Mouse (Mus musculus) neutrophil, adult 83 days (primary cell): ENCODE results near the gene Tlcd1. TPM values are rescaled to one million over a fixed set of nuclear protein-coding genes. Genes with fewer than 3 reads are reported as not detected.

ENCODE experiments used
- total RNA-seq, 2 experiments: library from RNA; stranded (reverse); gene quantifications; one replicate each; pipeline ENCODE4 v1.2.4; 2023

The Tlcd1 gene
- total RNA-seq, result 1 to 10 TPM; 6.0 to 7.4 TPM

DNA sequence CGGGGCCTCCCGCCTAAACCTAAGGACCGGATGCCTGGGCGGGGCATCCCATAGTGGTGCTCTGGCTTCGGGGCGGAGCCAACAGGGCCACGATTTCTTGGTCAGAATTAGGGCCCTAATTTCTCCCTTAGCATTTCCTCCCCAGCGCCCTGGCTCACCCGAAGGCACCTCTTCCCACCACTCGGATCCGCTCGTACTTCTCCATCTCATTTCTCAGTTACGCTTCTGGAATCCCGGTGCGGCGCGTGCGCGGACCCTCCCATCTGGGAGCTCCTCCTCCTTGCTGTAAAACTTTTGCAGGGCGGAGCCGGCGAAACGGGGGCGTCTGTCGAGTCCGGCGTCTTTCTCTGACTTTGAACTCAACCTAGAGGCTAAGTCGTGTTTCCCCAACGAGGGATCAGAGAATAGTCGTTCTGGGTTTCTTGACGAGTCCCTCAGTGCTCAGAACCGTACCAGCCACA is at the start of gene Tlcd1, which contains the start of gene Nek8:
TSS of gene Tlcd1 (plus strand) at position 310 of the 461 bp plus-strand sequence.
TSS of gene Nek8 (minus strand) at position 274 of the 461 bp plus-strand sequence.

DNA sequence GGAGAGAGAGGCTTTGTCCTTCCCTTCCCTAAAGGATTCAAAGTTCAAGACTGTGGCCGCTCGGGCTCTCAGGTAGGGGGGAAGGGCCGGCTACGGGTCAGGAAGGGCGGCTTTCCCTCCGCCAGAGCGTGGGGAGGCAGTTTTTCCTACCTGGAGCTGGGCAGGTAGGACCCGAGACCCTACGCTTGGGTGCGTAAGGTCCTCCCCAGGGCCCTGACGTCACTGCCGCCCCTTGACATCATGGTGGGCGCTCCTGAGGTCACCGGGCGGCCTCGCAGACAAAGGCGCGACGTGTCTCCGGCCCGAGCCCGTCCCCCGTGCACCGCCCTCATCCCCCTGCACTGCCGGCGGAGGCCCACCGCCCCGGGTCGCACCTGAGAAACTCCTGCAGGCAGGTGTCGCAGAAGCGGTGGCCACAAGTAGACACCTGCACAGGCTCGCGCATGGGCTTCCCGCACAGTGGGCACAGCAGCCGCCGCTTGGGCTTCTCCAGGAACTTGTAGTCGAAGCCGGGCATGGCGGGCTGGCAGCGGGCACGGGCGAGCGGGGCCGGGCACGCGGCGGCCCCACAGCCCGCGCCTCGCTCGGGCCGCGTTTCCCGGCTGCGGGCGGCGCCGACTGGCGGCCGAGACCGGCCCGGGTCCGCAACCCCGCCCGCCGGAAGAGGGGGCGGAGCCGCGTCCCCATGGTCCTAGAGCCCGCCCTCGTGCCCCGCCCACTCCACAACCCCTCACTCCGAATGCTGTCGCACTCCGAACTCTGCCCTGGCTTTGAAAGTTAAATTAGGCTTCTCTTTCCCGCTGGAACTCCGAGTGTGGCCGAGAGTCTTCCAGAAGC is 11.4 kb upstream of the Tlcd1 start, which contains the start of gene Traf4:
TSS of gene Traf4 (minus strand) at position 666 of the 837 bp plus-strand sequence.

DNA sequence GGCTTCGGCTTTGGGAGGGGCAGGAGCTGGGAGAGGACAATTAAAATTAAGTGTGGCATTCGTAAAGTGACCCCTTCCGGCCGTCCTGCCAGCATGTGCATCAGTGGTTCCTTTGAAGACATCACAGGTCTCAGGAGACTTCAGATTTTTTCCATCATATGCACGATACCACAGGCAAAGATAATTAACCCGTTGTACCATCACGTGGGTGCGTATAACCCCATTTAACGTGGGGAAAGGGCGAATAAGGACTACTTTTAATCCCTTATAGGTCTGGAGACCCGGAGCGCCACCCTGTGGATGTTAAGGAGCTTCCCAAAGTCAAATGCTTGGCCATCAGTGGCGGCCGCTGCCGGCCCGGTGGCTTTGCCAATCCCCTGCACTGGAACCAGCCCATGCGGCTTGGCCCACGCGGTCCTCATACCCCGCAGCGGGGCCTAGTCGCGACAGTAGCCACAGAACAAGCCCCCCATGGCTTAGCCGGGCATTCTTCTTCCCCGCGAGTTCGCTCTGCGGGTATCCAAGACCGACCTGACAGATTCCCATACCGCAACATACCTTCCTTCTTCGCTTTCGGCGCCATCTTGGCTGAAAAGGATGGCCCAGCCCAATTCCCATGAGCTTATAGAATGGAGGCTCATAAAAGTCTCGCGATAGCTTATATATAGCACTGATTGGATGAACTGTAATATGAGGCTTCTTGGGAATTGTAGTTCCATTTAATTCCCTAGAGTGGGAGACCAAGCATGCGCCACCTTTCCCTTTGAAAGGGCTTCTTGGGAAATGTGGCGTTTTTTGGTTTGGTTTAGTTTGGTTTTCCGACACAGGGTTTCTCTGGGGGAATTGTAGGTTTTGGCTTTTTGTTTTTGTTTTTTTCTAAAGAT is 6.7 kb downstream of the Tlcd1 start, which contains the start of gene Rpl23a:
TSS of gene Rpl23a (minus strand) at position 624 of the 884 bp plus-strand sequence.

DNA sequence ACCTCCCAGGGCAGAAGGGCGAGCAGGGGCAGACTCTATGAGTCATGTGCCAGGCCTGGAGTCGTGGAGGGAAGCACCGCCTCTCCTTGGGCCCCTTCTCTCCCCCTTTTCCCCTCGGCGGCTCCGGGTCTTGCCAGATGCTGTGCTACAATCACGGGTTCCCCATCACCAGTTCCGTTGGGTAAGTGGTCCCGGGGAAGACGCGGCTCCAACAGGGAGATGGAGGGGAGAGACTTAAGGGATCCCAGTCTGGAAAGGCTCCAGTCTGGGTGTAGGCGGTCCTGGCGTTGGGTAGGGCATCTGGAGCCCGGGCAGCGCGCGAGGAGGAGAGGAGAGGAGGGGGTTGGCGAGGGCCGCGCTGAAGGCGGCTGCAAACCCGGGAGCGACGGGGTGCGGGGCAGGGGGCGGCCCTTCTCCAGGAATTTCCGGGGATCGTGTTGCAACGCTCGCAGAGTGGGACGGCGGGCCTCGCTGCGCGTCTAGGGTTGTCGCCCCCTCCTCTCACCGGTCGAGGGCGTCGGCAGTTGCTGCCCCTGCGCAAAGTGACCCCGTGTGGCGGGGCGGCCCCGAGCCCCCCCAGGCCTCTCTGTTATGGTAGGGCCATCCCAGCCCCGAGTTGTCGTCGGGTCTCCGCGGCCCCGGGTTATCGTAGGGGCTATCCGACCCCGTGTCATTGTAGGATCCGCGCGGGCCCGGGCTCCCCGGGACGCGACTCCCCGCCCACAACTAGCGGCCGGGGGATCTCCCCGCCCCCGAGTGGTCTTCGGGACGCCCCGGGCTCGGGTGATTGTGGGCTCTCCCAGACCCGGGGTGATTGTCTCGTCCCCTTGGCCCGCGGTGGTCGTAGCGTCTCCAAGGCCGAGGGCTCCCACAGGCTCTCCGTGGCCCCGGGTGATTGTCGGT is 12.1 kb downstream of the Tlcd1 start, which contains the start of gene Rab34:
TSS of gene Rab34 (plus strand) at position 100 of the 903 bp plus-strand sequence.

DNA sequence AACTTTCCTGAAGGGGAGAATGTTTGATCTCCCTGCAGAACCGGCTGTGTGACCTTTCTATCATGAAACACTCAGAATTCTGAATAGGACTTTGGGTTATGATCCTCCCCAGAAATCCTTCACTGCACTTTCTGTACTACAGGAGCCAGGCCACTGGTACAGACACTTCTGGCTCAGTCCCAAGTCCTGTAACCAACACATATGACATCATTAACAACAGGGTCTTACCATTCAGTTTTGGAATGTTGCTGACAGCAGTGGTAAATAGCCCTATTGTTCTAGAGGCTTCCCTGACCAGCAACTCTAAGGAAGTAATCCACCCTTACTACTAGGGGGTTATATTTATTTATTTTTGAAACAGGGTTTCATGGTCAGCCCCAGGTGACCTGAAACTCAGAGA is 16.6 kb downstream of the Tlcd1 start, which contains the start of gene Proca1:
TSS of gene Proca1 (plus strand) at position 280 of the 400 bp plus-strand sequence.

Other genes starting within 250 kb of the Tlcd1 start
- not detected for gene Sez6, start 245.9 kb upstream of the Tlcd1 start, total RNA-seq
- gene Phf12, start 194.0 kb upstream of the Tlcd1 start, total RNA-seq, result 10 to 100 TPM; 80.1 to 87.9 TPM
- gene Dhrs13, start 144.4 kb upstream of the Tlcd1 start, total RNA-seq, result 1 to 10 TPM; 3.0 to 3.5 TPM
- 100 to 1,000 TPM; 133 to 140 TPM for gene Flot2, start 138.8 kb upstream of the Tlcd1 start, total RNA-seq
- 10 to 100 TPM; 15.4 to 16.7 TPM for gene Eral1, start 96.3 kb upstream of the Tlcd1 start, total RNA-seq
- gene Fam222b, start 82.1 kb upstream of the Tlcd1 start, total RNA-seq, result 10 to 100 TPM; 41.9 to 50.7 TPM
- gene Traf4, start 11.1 kb upstream of the Tlcd1 start, total RNA-seq, result 1 to 10 TPM; 6.3 to 8.1 TPM
- 1 to 10 TPM; 4.3 to 7.2 TPM for gene Nek8, start within 50 bp of the Tlcd1 start, total RNA-seq
- 1,000 to 10,000 TPM; 1,117 to 1,118 TPM for gene Rpl23a, start 6.9 kb downstream of the Tlcd1 start, total RNA-seq
- gene Rab34, start 11.7 kb downstream of the Tlcd1 start, total RNA-seq, result under 1 TPM in 1 of 2 experiments, not detected in 1; 0.46 TPM
- gene Proca1, start 16.7 kb downstream of the Tlcd1 start, total RNA-seq, result 1 to 10 TPM; 1.1 to 1.3 TPM
- 10 to 100 TPM; 42.7 to 43.7 TPM for gene Sdf2, start 69.0 kb downstream of the Tlcd1 start, total RNA-seq
- 10 to 100 TPM; 40.2 to 42.4 TPM for gene Supt6, start 69.3 kb downstream of the Tlcd1 start, total RNA-seq
- 10 to 100 TPM; 60.2 to 60.8 TPM for gene 2610507B11Rik, start 85.0 kb downstream of the Tlcd1 start, total RNA-seq
- under 1 TPM; 0.26 to 0.68 TPM for gene BC030499, start 114.1 kb downstream of the Tlcd1 start, total RNA-seq
- 10 to 100 TPM; 61.7 to 63.1 TPM for gene Spag5, start 124.8 kb downstream of the Tlcd1 start, total RNA-seq
- gene Aldoc, start 146.3 kb downstream of the Tlcd1 start, total RNA-seq, result 1 to 10 TPM; 2.6 to 3.6 TPM
- gene Pigs, start 151.7 kb downstream of the Tlcd1 start, total RNA-seq, result 10 to 100 TPM; 37.7 to 40.2 TPM
- gene Unc119, start 166.8 kb downstream of the Tlcd1 start, total RNA-seq, result 100 to 1,000 TPM; 106 to 112 TPM
- gene Foxn1, start 209.8 kb downstream of the Tlcd1 start, total RNA-seq, result under 1 TPM in 1 of 2 experiments, not detected in 1; 0.15 TPM
- gene Slc13a2, start 245.5 kb downstream of the Tlcd1 start, total RNA-seq, result under 1 TPM in 1 of 2 experiments, not detected in 1; 0.22 TPM